Mouse (Mus musculus) midbrain, embryonic 16.5 days (tissue): Measurements from ENCODE around the gene Bhlhe41. TPM values are rescaled to one million over a fixed set of nuclear protein-coding genes. Genes with fewer than 3 reads are reported as not detected.
A peak's percentile ranks its signal among the peaks of the same experiment; 100 is the strongest.

Experiments used
- ATAC-seq: fragments of 200-750 bp; cut with Nextera tagmentation; 2 replicates; pipeline ENCODE4 v1.8.0; 2017; ENCODE audit warnings: moderate TSS enrichment
- H3K27ac ChIP-seq: fragments of 300-500 bp; sonication (generic); 2 replicates; pipeline ENCODE4 v1.5.1; 2014; ENCODE audit warnings: mild to moderate bottlenecking, low read length, mixed read lengths
- H3K27me3 ChIP-seq: fragments of 300-500 bp; sonication (generic); 2 replicates; pipeline ENCODE4 v1.6.1; 2014; ENCODE audit warnings: low read depth, low read length, mixed read lengths; ENCODE audit not compliant: control insufficient read depth, insufficient read depth
- H3K36me3 ChIP-seq: fragments of 300-500 bp; sonication (generic); 2 replicates; pipeline ENCODE4 v1.6.1; 2014; ENCODE audit warnings: mild to moderate bottlenecking, low read length, moderate library complexity, mixed read lengths; ENCODE audit not compliant: control insufficient read depth, insufficient read depth
- H3K4me1 ChIP-seq: fragments of 300-500 bp; sonication (generic); 2 replicates; pipeline ENCODE4 v1.6.1; 2014; ENCODE audit warnings: mild to moderate bottlenecking, low read length, mixed read lengths; ENCODE audit not compliant: control insufficient read depth, insufficient read depth
- H3K4me2 ChIP-seq: fragments of 300-500 bp; sonication (generic); 2 replicates; pipeline ENCODE4 v1.6.1; 2014; ENCODE audit warnings: mild to moderate bottlenecking, low read length, mixed read lengths
- H3K4me3 ChIP-seq: fragments of 300-500 bp; sonication (generic); 2 replicates; pipeline ENCODE4 v1.5.1; 2014; ENCODE audit warnings: low read depth, mild to moderate bottlenecking, low read length, moderate library complexity, mixed read lengths
- H3K9ac ChIP-seq: fragments of 300-500 bp; sonication (generic); 2 replicates; pipeline ENCODE4 v1.6.1; 2014; ENCODE audit warnings: low read depth, low read length, mixed read lengths
- H3K9me3 ChIP-seq: fragments of 300-500 bp; sonication (generic); replicated peaks from 2 replicates; pipeline ENCODE4 v1.6.1; 2014; ENCODE audit warnings: mild to moderate bottlenecking, low read length, mixed read lengths; ENCODE audit not compliant: control insufficient read depth, poor library complexity, severe bottlenecking
- WGBS: fragments of 180-500 bp; shearing (Covaris S2); extraction: QIAGEN DNeasy Blood & Tissue Kit; methylation state at CpG from one replicate; pipeline ENCODE4 v1.1.7; 2014; 5-methylcytosine and 5-hydroxymethylcytosine counted together
- polyA plus RNA-seq: library from polyadenylated mRNA; unstranded; fragments of >200 nt; fragmentation: Nextera tagmentation; extraction: Ambion mirVana; gene quantifications from 2 replicates; pipeline ENCODE4 v1.2.1, GENCODE M21; 2015

The Bhlhe41 gene
- polyA plus RNA-seq, 1 experiment from 2014 or later = 9.7 TPM

- Histone ChIP-seq H3K4me3 (no peak overlapping the region), H3K4me1 (no peaks in the 10 kb centered on the region), H3K9ac (no peak overlapping the region), H3K9me3 (no peaks in the 10 kb centered on the region), H3K27ac (no peak overlapping the region), H3K36me3 (no peaks in the 10 kb centered on the region), H3K4me2 (no peak overlapping the region), H3K27me3 (no peaks in the 10 kb centered on the region)
- WGBS = 85% methylated on average over 9 of the region's 9 CpGs
- ATAC-seq = 0 out of 2 replicates have a peak, but pooled peaks have one; percentile 56
These were observed 11.8 kb upstream of the Bhlhe41 start for GRCm38 (mm10) chr6:145876986-145877735.

DNA sequence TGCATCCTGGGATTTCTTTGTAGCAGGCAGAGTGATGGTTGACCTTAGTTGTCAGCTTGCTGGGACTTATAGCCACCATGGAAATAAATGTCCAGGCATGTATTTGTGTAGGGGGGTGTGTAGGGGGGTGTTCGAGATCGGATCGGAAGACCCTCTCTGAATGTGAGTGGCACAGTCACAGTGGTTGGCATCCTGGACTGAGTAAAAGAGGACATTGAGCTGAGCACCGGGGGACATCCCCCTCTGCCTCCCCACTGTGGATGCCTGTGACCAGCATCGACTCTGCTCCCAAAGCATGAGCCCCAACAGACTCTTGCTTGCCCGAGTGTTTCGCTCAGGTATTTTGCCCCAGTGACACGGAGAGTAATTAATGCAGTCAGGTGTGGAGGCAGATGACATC is 8.0 kb upstream of the Bhlhe41 start:
- no peak for ATAC-seq

GRCm38 (mm10) chr6:145872010-145872409 is 6.7 kb upstream of the Bhlhe41 start:
- no peak overlapping the region for H3K4me2 ChIP-seq
- no peaks in the 10 kb centered on the region for H3K27me3 ChIP-seq
- no peak overlapping the region for H3K4me3 ChIP-seq
- H3K9ac ChIP-seq = no peak overlapping the region
- H3K27ac ChIP-seq = no peak overlapping the region
- H3K36me3 ChIP-seq = no peaks in the 10 kb centered on the region
- 94% methylated on average over 7 of the region's 7 CpGs for WGBS
- no peak for ATAC-seq
- H3K9me3 ChIP-seq = no peaks in the 10 kb centered on the region
- no peaks in the 10 kb centered on the region for H3K4me1 ChIP-seq

More for the DNA sequence above, 8.0 kb upstream of the Bhlhe41 start:
- Histone ChIP-seq H3K9ac (no peak overlapping the region), H3K36me3 (no peaks in the 10 kb centered on the region), H3K27me3 (no peaks in the 10 kb centered on the region), H3K27ac (no peak overlapping the region), H3K4me2 (no peak overlapping the region), H3K4me1 (no peaks in the 10 kb centered on the region), H3K4me3 (no peak overlapping the region), H3K9me3 (no peaks in the 10 kb centered on the region)
- 90% methylated on average over 8 of the region's 8 CpGs for WGBS

- no peak overlapping the region for H3K9ac ChIP-seq
These were observed 5.6 kb upstream of the Bhlhe41 start for GRCm38 (mm10) chr6:145870991-145871390.

DNA sequence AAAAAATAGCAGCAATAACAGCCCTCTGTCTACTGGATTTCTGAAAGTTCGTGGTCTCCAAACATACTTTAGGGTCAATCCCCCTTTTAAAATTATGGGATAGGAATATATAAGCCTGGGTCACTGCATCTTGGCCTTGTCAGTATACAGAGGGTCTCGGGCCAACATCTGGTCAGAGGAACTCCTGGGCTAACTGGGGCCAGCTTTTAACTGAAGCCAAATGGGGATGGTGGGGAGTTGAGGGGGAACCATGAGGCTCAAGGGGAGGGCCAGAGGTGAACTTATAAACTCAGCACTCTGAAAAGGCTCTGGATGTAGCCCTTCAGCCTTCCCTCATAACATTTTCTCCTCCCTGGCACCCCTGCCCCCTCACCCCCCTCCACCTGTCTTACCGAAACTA is 1.8 kb upstream of the Bhlhe41 start:
- no peak overlapping the region for H3K9ac ChIP-seq

More at GRCm38 (mm10) chr6:145870991-145871390, 5.6 kb upstream of the Bhlhe41 start:
- Histone ChIP-seq H3K4me1 (0 out of 2 replicates have a peak, but pooled peaks cover 3% of the 10 kb centered on the region), H3K27me3 (no peaks in the 10 kb centered on the region), H3K27ac (no peak overlapping the region), H3K4me3 (no peak overlapping the region), H3K9me3 (no peaks in the 10 kb centered on the region), H3K4me2 (no peak overlapping the region), H3K36me3 (no peaks in the 10 kb centered on the region)
- WGBS = 64% methylated on average over 4 of the region's 4 CpGs
- no peak for ATAC-seq

DNA sequence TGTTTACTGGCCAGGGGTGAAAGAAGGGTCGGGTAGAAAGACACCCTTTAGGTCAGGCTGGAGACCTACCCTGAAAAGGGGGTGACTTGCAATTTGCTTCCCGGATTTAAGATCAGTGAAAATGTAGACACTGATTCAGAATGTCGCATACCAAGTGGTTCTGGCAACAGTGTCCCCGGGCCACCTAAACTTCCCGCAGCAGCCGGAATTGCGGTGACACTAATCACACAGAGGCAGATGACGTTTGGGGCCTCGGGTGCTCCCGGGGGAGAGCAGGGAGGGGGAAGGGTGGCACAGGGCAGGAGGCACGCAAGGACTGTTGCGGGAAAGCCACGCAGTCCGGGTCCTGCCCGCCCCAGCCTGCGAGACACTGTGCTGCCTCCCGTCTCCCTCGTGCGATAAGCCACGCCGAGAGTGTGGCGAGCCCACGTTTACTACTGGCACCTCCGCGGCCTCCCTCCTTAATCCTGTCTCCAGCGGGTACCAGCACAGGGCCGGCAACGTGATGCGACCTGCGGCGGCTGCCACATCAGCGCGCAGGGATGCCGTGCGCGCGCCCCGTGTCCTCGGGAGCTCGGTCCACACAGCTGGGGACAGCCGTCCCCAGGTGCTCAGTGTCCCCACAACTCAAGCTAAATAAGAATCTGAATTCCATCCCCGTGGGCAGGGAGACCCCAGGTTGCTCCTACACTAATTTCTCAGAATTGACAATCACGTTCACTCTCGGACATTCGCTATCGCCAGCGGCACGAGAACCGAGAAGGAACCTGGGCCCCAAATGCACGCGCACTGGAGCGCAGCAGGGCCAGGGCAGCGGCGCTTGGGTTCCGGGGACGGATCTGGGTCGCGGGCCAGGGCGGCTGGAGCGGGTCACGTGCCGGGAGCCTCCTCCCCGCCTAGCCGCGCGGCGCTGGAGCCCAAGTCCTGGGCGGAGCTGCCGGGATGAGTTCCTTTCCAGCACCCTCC is 811 bp upstream of the Bhlhe41 start:
- H3K27ac ChIP-seq = peak overlapping the region; percentile 77
- H3K27me3 ChIP-seq = no peaks in the 10 kb centered on the region
- H3K4me1 ChIP-seq = peaks cover 21% of the 10 kb centered on the region
- no peaks in the 10 kb centered on the region for H3K9me3 ChIP-seq
- H3K4me3 ChIP-seq = peak overlapping the region; percentile 81
- H3K9ac ChIP-seq = peak overlapping the region; percentile 75
- peak; percentile 55 for ATAC-seq
- peak overlapping the region; percentile 100 for H3K4me2 ChIP-seq
- H3K36me3 ChIP-seq = no peaks in the 10 kb centered on the region
- under 1% methylated on average over 69 of the region's 69 CpGs for WGBS

More for the DNA sequence above, 1.8 kb upstream of the Bhlhe41 start:
- H3K27ac ChIP-seq = no peak overlapping the region
- H3K36me3 ChIP-seq = no peaks in the 10 kb centered on the region
- WGBS = 67% methylated on average over 3 of the region's 3 CpGs
- ATAC-seq = no peak
- no peak overlapping the region for H3K4me3 ChIP-seq
- no peaks in the 10 kb centered on the region for H3K9me3 ChIP-seq
- no peaks in the 10 kb centered on the region for H3K27me3 ChIP-seq
- peak overlapping the region; percentile 100 for H3K4me2 ChIP-seq
- peaks cover 19% of the 10 kb centered on the region for H3K4me1 ChIP-seq

DNA sequence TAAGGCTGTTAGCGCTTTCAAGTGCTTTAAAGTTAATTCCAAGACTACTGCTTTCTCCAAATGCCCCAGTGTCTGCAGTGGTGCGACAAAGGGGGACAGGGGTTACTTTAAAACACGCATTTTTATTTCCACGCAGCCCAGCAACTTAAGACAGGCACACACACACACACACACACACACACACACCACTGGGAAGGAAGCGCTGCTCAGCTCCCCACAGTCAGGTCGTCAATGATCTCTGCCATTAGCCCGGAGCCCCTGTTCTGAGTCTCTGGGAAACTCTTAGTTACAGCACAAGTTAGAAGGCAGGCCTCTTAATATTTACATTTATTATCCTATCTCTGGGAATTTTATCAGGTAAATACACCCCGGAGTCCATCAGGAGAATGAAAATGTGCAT is 1.2 kb downstream of the Bhlhe41 start:
- H3K4me2 ChIP-seq = peak overlapping the region; percentile 100
- H3K27me3 ChIP-seq = 0 out of 2 replicates have a peak, but pooled peaks cover 3% of the 10 kb centered on the region
- H3K4me3 ChIP-seq = peak overlapping the region; percentile 81
- H3K36me3 ChIP-seq = no peaks in the 10 kb centered on the region
- peaks cover 21% of the 10 kb centered on the region for H3K4me1 ChIP-seq
- peak overlapping the region; percentile 73 for H3K27ac ChIP-seq
- H3K9ac ChIP-seq = peak overlapping the region; percentile 92
- WGBS = under 1% methylated on average over 8 of the region's 8 CpGs
- H3K9me3 ChIP-seq = no peaks in the 10 kb centered on the region
- no peak for ATAC-seq

DNA sequence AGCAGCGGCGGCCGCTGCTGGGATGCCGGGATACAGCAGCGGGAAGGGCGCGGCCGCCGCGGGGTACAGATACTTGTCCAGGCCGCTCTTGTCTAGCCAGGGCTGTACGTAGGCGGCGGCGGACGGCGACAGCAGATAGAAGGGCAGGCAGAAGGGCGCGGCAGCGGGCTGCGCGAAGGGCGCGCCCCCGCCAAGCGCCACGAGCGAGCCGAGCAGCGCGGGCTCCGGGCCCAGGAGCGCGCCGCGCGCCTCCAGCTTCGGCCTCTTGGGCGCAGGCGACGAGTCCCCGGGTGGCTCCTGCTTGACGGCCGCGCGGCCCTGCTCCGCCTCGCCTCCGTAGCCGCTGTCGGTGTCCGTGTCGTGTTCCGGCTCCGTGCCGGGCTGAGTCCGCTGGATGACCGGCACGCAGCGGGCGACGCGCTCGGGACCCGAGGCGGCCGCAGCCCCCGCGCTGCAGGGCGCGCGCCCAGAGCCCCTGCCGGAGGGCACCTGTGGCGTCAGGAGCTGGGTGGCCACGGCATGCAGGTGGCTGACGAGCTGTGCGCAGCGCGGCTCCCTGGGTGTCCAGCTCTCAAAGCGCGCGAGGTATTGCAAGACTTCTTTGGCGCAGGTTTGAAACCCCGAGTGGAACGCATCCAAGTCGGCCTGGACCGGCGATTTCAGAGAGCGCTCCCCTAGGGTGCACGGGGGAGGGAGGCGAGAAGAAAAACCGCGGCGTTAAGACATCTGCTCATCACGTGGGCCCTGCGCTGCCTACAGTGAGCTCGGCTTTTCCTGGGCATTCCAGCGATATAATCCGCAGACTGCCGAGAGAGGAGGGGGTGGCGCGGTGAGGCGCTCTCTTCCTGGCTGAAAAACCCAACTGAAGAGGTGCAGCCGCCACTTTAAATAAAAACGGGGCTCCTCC is 2.0 kb downstream of the Bhlhe41 start:
- Histone ChIP-seq H3K27me3 (peaks cover 3% of the 10 kb centered on the region; the same call in 1 of the 2 replicates), H3K36me3 (no peaks in the 10 kb centered on the region), H3K9me3 (no peaks in the 10 kb centered on the region), H3K4me2 (peak overlapping the region; percentile 100), H3K4me1 (peaks cover 21% of the 10 kb centered on the region), H3K9ac (peak overlapping the region; percentile 92), H3K27ac (peak overlapping the region; percentile 73), H3K4me3 (peak overlapping the region; percentile 81)
- under 1% methylated on average over 104 of the region's 105 CpGs for WGBS
- peak; percentile 52 for ATAC-seq
